Mouse (Mus musculus) frontal cortex, postnatal 14 days (tissue): ENCODE measurements around the gene Lctl.
"Not testable (repeated sequence)": the region's sequence is repeated elsewhere in the genome, so short reads cannot be mapped to it uniquely, and the experiment has no call there.

ENCODE experiments used
- DNase-seq, 2 experiments: peaks; one replicate each; pipeline ENCODE4 v3.0.0; 2022; ENCODE audit warnings: low spot score in 2 of 2

Gene Lctl

GRCm38 (mm10) chr9:64119898-64120297 lies 3.0 kb downstream of the Lctl start:
- peak in 1 of 2 experiments; percentile 21 for DNase-seq

- no peak for DNase-seq
Measured at GRCm38 (mm10) chr9:64120584-64121277, 3.8 kb downstream of the Lctl start.

GRCm38 (mm10) chr9:64122601-64123000 lies 5.7 kb downstream of the Lctl start:
- DNase-seq: no peak

GRCm38 (mm10) chr9:64124846-64125245 lies 7.9 kb downstream of the Lctl start:
- DNase-seq: not testable (repeated sequence)

GRCm38 (mm10) chr9:64125307-64125706 lies 8.4 kb downstream of the Lctl start:
- DNase-seq: no peak

GRCm38 (mm10) chr9:64126121-64126520 lies 9.2 kb downstream of the Lctl start:
- DNase-seq: no peak

GRCm38 (mm10) chr9:64131623-64132022 lies 14.7 kb downstream of the Lctl start:
- DNase-seq: no peak

GRCm38 (mm10) chr9:64138896-64139295 lies 21.9 kb downstream of the Lctl start:
- peak in 1 of 2 experiments; percentile 55 for DNase-seq

GRCm38 (mm10) chr9:64139879-64140278 lies 22.9 kb downstream of the Lctl start:
- no peak for DNase-seq

GRCm38 (mm10) chr9:64156641-64157040 lies 39.7 kb downstream of the Lctl start:
- DNase-seq: no peak

- DNase-seq: no peak
Measured at GRCm38 (mm10) chr9:64160471-64160870, 43.5 kb downstream of the Lctl start.

- not testable (repeated sequence) for DNase-seq
Measured at GRCm38 (mm10) chr9:64169967-64170366, 53.0 kb downstream of the Lctl start.

- DNase-seq: no peak
Measured at GRCm38 (mm10) chr9:64172145-64172815, 55.3 kb downstream of the Lctl start.

GRCm38 (mm10) chr9:64172816-64173665 lies 56.1 kb downstream of the Lctl start, which contains the start of the genes Zwilch and Rpl4:
Gene Zwilch (minus strand): TSS chr9:64173104.
Gene Rpl4 (plus strand): TSS chr9:64173375.
- DNase-seq: peak; percentile 73 to 76

- no peak for DNase-seq
Measured at GRCm38 (mm10) chr9:64173666-64174220, 56.8 kb downstream of the Lctl start.

GRCm38 (mm10) chr9:64174341-64174740 lies 57.4 kb downstream of the Lctl start:
- no peak for DNase-seq

GRCm38 (mm10) chr9:64174766-64175165 lies 57.8 kb downstream of the Lctl start:
- DNase-seq: no peak

GRCm38 (mm10) chr9:64175378-64175777 lies 58.4 kb downstream of the Lctl start:
- DNase-seq: no peak

- no peak for DNase-seq
Measured at GRCm38 (mm10) chr9:64178610-64178973, 61.6 kb downstream of the Lctl start.

- DNase-seq: peak; percentile 86 to 87
Measured at GRCm38 (mm10) chr9:64178974-64179646, 62.2 kb downstream of the Lctl start, which contains the start of gene Snapc5. Gene Snapc5 (plus strand): TSS chr9:64179274.

GRCm38 (mm10) chr9:64183295-64183694 lies 66.3 kb downstream of the Lctl start:
- DNase-seq: not testable (repeated sequence)
